Mouse (Mus musculus) adrenal gland, postnatal 14 days (tissue): Measurements from ENCODE around the gene Msto1. TPM values are rescaled to one million over a fixed set of nuclear protein-coding genes. Genes with fewer than 3 reads are reported as not detected.
"Not testable (repeated sequence)": the region's sequence is repeated elsewhere in the genome, so short reads cannot be mapped to it uniquely, and the experiment has no call there.

Source experiments
- DNase-seq: peaks from one replicate; pipeline ENCODE4 v3.0.0; 2021; ENCODE audit warnings: mixed read lengths
- long read RNA-seq, 2 experiments: library from polyadenylated mRNA; stranded (forward); transcript quantifications; one replicate each; pipeline ENCODE4 v2.0.0; 2021
- total RNA-seq: library from RNA; stranded (reverse); gene quantifications from 2 replicates; pipeline ENCODE4 v1.2.3, GENCODE M21; 2021

Msto1 gene
- 23.6 and 25.6 TPM in 2 replicates for total RNA-seq
- long read RNA-seq, experiment 1, transcript Msto1-202 (14 exons, 1,875 nt), result major isoform, 48 of 64 reads
- long read RNA-seq, experiment 1, partial matches to known transcripts, result 9 of 64 reads
- long read RNA-seq, experiment 1, other reads (novel, unspliced or antisense), result 7 of 64 reads
- long read RNA-seq, experiment 2, transcript Msto1-202 (14 exons, 1,875 nt), result major isoform, 39 of 55 reads
- long read RNA-seq, experiment 2, partial matches to known transcripts, result 11 of 55 reads
- long read RNA-seq, experiment 2, other reads (novel, unspliced or antisense), result 5 of 55 reads

- DNase-seq, result peak; percentile 96
Measured at GRCm38 (mm10) chr3:88913511-88914383, at the start of gene Msto1. Msto1 (minus strand) TSS chr3:88913999.

GRCm38 (mm10) chr3:88963211-88963610 is 49.4 kb upstream of the Msto1 start:
- not testable (repeated sequence) for DNase-seq

- no peak for DNase-seq
Measured at GRCm38 (mm10) chr3:88953736-88954135, 39.9 kb upstream of the Msto1 start.

GRCm38 (mm10) chr3:88953246-88953645 is 39.4 kb upstream of the Msto1 start:
- DNase-seq, result no peak

- DNase-seq, result no peak
Measured at GRCm38 (mm10) chr3:88951327-88951800, 37.6 kb upstream of the Msto1 start.

GRCm38 (mm10) chr3:88950576-88951326 is 37.0 kb upstream of the Msto1 start, which contains the start of the genes Ash1l and Dap3:
Ash1l (plus strand) TSS chr3:88950622.
Dap3 (minus strand) TSS chr3:88951181.
- peak; percentile 91 for DNase-seq

GRCm38 (mm10) chr3:88949786-88950575 is 36.2 kb upstream of the Msto1 start:
- peak; percentile 97 for DNase-seq

- DNase-seq, result no peak
Measured at GRCm38 (mm10) chr3:88944109-88944508, 30.3 kb upstream of the Msto1 start.

- DNase-seq, result peak; percentile 54
Measured at GRCm38 (mm10) chr3:88942316-88942880, 28.6 kb upstream of the Msto1 start.

- DNase-seq, result peak; percentile 32
Measured at GRCm38 (mm10) chr3:88939749-88940148, 25.9 kb upstream of the Msto1 start.

GRCm38 (mm10) chr3:88939071-88939470 is 25.3 kb upstream of the Msto1 start:
- no peak for DNase-seq

GRCm38 (mm10) chr3:88929501-88929900 is 15.7 kb upstream of the Msto1 start:
- no peak for DNase-seq

GRCm38 (mm10) chr3:88925651-88926050 is 11.9 kb upstream of the Msto1 start:
- no peak for DNase-seq

GRCm38 (mm10) chr3:88923989-88924591 is 10.3 kb upstream of the Msto1 start:
- DNase-seq, result peak; percentile 73

- peak; percentile 25 for DNase-seq
Measured at GRCm38 (mm10) chr3:88921411-88921810, 7.6 kb upstream of the Msto1 start.

GRCm38 (mm10) chr3:88918981-88919380 is 5.2 kb upstream of the Msto1 start:
- no peak for DNase-seq

- DNase-seq, result no peak
Measured at GRCm38 (mm10) chr3:88914384-88914810, 598 bp upstream of the Msto1 start.

GRCm38 (mm10) chr3:88912585-88912984 is 1.2 kb downstream of the Msto1 start:
- no peak for DNase-seq

GRCm38 (mm10) chr3:88906393-88907159 is 7.2 kb downstream of the Msto1 start:
- DNase-seq, result no peak

- no peak for DNase-seq
Measured at GRCm38 (mm10) chr3:88905741-88906140, 8.1 kb downstream of the Msto1 start.
